Mouse (Mus musculus): ENCODE data around the gene Tep1. TPM values are rescaled to one million over a fixed set of nuclear protein-coding genes. Genes with fewer than 3 reads are reported as not detected.
A peak's percentile ranks its signal among the peaks of the same experiment; 100 is the strongest.
"Not testable (repeated sequence)": the region's sequence is repeated elsewhere in the genome, so short reads cannot be mapped to it uniquely, and the experiment has no call there.

Tep1 gene
- 4.4 and 5.3 TPM in 2 replicates for polyA plus RNA-seq (2015; fragmentation: Nextera tagmentation; extraction: Ambion mirVana)

- Histone ChIP-seq H3K9ac (peak within 1 kb of the TSS; percentile 73), H3K4me3 (peak within 1 kb of the TSS; percentile 49), H3K9me3 (no peaks in the 10 kb centered on the region), H3K4me2 (peak within 1 kb of the TSS; percentile 64), H3K36me3 (no peaks in the 10 kb centered on the region; the same call in 1 of the 2 replicates), H3K4me1 (peaks cover 5% of the 10 kb centered on the region; the same call in 1 of the 2 replicates), H3K27ac (peak within 1 kb of the TSS; percentile 58), H3K27me3 (no peaks in the 10 kb centered on the region)
- ATAC-seq (ENCODE audit: insufficient number of reproducible peaks, insufficient read depth, low FRiP score, low TSS enrichment, low read depth), result peak; percentile 85
- WGBS, result 6% methylated on average over 32 of the region's 32 CpGs
Measured at GRCm38 (mm10) chr14:50869889-50870804, at the start of gene Tep1. Tep1 (minus strand) TSS chr14:50870560.

DNA sequence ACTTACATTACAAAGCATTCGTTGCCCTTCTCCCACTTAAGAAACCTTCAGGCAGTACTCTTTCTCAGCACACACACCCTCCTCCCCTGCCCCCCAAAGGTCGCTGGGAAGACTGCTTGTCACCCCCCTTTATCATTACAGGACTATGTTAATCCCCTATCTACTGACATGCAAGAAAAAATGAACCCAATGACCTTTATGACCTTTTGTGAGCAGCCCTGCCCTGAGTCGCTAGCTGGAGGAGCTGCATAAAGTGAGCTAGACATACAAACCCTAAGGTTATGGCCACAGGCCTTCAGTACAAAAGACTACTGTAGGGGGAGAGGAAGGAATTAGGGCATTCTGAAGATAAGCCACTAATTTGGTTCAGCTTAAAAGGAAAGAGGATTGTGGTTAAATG, 41.0 kb upstream of the Tep1 start:
- Histone ChIP-seq H3K27ac (no peak overlapping the region), H3K9me3 (no peaks in the 10 kb centered on the region), H3K4me1 (no peaks in the 10 kb centered on the region), H3K36me3 (peaks cover 54% of the 10 kb centered on the region), H3K27me3 (no peaks in the 10 kb centered on the region), H3K4me2 (no peak overlapping the region), H3K4me3 (no peak overlapping the region), H3K9ac (no peak overlapping the region)
- WGBS, result 30% methylated on average over 3 of the region's 3 CpGs
- ATAC-seq (ENCODE audit: insufficient number of reproducible peaks, insufficient read depth, low FRiP score, low TSS enrichment, low read depth), result no peak

DNA sequence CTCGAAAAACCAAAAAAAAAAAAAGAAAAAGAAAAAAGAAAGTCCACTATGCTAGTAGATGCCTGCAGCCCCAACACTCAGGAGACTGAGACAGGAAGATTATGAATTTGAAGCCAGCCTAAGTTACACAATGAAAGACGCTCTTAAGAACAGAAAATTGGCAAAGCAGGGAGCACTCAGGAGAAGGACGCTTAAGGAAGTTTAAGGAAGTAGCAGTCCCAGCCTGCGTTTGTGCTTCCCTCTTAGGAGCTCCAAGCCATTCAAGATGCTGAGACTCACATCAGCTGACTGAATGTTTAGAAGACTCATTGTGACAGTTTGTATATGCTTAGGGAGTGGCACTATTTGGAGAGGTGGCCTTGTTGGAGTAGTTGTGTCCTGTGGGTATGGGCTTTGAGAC, 37.8 kb upstream of the Tep1 start:
- 76% methylated on average over 4 of the region's 4 CpGs for WGBS
- Histone ChIP-seq H3K9ac (no peak overlapping the region), H3K4me1 (peaks cover 8% of the 10 kb centered on the region; the same call in 1 of the 2 replicates), H3K4me3 (no peak overlapping the region), H3K27ac (no peak overlapping the region), H3K4me2 (no peak overlapping the region), H3K36me3 (peaks cover 25% of the 10 kb centered on the region), H3K9me3 (no peaks in the 10 kb centered on the region), H3K27me3 (no peaks in the 10 kb centered on the region)
- no peak for ATAC-seq (ENCODE audit: insufficient number of reproducible peaks, insufficient read depth, low FRiP score, low TSS enrichment, low read depth)

DNA sequence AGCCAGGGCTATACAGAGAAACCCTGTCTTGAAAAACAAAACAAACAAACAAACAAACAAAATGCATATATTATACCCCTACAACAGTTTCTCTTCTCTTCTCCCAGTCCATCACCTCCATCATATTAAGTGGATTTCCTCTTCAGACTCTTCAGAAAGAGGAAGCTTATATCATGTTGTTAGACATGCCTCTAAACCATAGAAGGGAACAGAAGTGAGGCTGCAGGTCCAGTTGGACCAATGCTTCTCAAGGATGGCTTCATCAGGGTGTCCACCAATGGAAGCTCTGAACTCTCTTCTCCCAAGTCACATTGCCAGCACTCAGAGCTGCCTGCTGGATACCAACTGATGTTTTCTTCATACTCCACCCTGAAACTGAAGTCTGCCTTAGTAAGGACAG, 35.0 kb upstream of the Tep1 start:
- not testable (repeated sequence) for ATAC-seq (ENCODE audit: insufficient number of reproducible peaks, insufficient read depth, low FRiP score, low TSS enrichment, low read depth); H3K4me1 ChIP-seq; H3K9ac ChIP-seq; H3K27me3 ChIP-seq; H3K4me2 ChIP-seq; H3K4me3 ChIP-seq; H3K36me3 ChIP-seq; H3K27ac ChIP-seq; H3K9me3 ChIP-seq

GRCm38 (mm10) chr14:50904828-50905129, 34.4 kb upstream of the Tep1 start:
- WGBS, result 75% methylated on average over 4 of the region's 4 CpGs

DNA sequence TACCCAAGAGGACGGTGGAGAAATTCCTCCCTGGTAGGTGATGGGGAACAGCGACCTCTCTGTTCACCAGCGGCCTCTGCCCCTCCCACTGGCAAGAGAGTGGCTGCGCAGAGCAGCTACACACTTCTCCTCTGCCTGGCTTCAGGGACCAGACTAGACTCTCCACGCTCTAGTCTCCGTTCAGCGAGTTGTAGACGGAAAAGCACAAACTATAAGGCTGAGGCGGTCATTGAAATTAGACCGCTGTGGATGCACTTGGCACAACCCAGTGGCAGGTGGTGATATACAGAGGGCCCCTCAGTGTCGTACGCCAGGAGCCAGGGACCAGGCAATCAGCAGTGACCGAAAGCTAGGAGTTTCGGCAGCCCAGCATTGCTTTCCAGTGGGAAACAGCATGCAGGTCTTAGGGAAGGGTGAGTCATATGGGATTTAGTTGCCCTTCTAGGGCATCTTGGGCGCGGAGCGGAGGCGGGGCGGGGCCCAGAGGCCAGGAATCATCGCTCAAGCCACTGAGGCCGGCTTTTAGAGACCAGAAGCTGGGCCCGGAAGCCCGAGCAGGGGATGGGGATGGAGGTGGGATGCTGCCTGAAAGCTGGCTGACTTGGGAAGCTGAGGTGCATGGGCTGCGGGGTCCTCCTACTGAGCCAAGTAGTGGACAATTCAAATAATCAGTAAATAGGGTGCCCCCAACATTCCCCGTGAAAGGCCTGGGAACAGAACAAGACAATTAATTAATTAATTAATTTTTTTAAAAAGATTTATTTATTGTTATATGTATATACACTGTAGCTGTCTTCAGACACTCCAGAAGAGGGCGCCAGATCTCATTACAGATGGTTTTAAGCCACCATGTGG, 33.8 kb upstream of the Tep1 start:
- H3K9me3 ChIP-seq, result no peaks in the 10 kb centered on the region
- no peak for ATAC-seq (ENCODE audit: insufficient number of reproducible peaks, insufficient read depth, low FRiP score, low TSS enrichment, low read depth)
- no peak overlapping the region for H3K27ac ChIP-seq
- H3K4me1 ChIP-seq, result peaks cover 8% of the 10 kb centered on the region; the same call in 1 of the 2 replicates
- peak overlapping the region; percentile 40 for H3K4me3 ChIP-seq
- no peaks in the 10 kb centered on the region for H3K36me3 ChIP-seq
- WGBS, result 4% methylated on average over 26 of the region's 26 CpGs
- H3K27me3 ChIP-seq, result no peaks in the 10 kb centered on the region
- H3K9ac ChIP-seq, result peak overlapping the region; percentile 58
- H3K4me2 ChIP-seq, result peak overlapping the region; percentile 66

More at GRCm38 (mm10) chr14:50904828-50905129, 34.4 kb upstream of the Tep1 start:
- Histone ChIP-seq H3K4me2 (no peak overlapping the region), H3K4me1 (peaks cover 8% of the 10 kb centered on the region; the same call in 1 of the 2 replicates), H3K27ac (no peak overlapping the region), H3K4me3 (no peak overlapping the region), H3K9ac (no peak overlapping the region), H3K27me3 (no peaks in the 10 kb centered on the region), H3K9me3 (no peaks in the 10 kb centered on the region), H3K36me3 (no peaks in the 10 kb centered on the region)
- ATAC-seq (ENCODE audit: insufficient number of reproducible peaks, insufficient read depth, low FRiP score, low TSS enrichment, low read depth), result no peak

GRCm38 (mm10) chr14:50897992-50898391, 27.6 kb upstream of the Tep1 start:
- H3K4me3 ChIP-seq; H3K27ac ChIP-seq; H3K4me2 ChIP-seq; H3K9ac ChIP-seq; H3K36me3 ChIP-seq; ATAC-seq (ENCODE audit: insufficient number of reproducible peaks, insufficient read depth, low FRiP score, low TSS enrichment, low read depth); H3K9me3 ChIP-seq: not testable (repeated sequence)
- 90% methylated on average over 2 of the region's 2 CpGs for WGBS
- peaks cover 16% of the 10 kb centered on the region for H3K4me1 ChIP-seq
- H3K27me3 ChIP-seq, result peaks cover 28% of the 10 kb centered on the region

GRCm38 (mm10) chr14:50897374-50897765, 27.0 kb upstream of the Tep1 start, which contains the start of gene Klhl33:
Klhl33 (minus strand) TSS chr14:50897507.
- Histone ChIP-seq H3K36me3 (no peaks in the 10 kb centered on the region), H3K4me3 (peak within 1 kb of the TSS; percentile 49), H3K4me2 (peak within 1 kb of the TSS; percentile 91), H3K4me1 (peaks cover 21% of the 10 kb centered on the region), H3K27ac (no peak within 1 kb of the TSS), H3K9me3 (no peaks in the 10 kb centered on the region), H3K9ac (peak within 1 kb of the TSS; percentile 71), H3K27me3 (peaks cover 28% of the 10 kb centered on the region)
- 25% methylated on average over 7 of the region's 7 CpGs for WGBS
- no peak for ATAC-seq (ENCODE audit: insufficient number of reproducible peaks, insufficient read depth, low FRiP score, low TSS enrichment, low read depth)

GRCm38 (mm10) chr14:50896747-50897373, 26.5 kb upstream of the Tep1 start:
- peaks cover 28% of the 10 kb centered on the region for H3K27me3 ChIP-seq
- H3K4me3 ChIP-seq, result peak overlapping the region; percentile 49
- H3K9ac ChIP-seq, result peak overlapping the region; percentile 71
- H3K9me3 ChIP-seq, result no peaks in the 10 kb centered on the region
- no peak for ATAC-seq (ENCODE audit: insufficient number of reproducible peaks, insufficient read depth, low FRiP score, low TSS enrichment, low read depth)
- H3K36me3 ChIP-seq, result no peaks in the 10 kb centered on the region
- H3K4me2 ChIP-seq, result peak overlapping the region; percentile 91
- WGBS, result 12% methylated on average over 23 of the region's 23 CpGs
- H3K27ac ChIP-seq, result no peak overlapping the region
- peaks cover 21% of the 10 kb centered on the region for H3K4me1 ChIP-seq

DNA sequence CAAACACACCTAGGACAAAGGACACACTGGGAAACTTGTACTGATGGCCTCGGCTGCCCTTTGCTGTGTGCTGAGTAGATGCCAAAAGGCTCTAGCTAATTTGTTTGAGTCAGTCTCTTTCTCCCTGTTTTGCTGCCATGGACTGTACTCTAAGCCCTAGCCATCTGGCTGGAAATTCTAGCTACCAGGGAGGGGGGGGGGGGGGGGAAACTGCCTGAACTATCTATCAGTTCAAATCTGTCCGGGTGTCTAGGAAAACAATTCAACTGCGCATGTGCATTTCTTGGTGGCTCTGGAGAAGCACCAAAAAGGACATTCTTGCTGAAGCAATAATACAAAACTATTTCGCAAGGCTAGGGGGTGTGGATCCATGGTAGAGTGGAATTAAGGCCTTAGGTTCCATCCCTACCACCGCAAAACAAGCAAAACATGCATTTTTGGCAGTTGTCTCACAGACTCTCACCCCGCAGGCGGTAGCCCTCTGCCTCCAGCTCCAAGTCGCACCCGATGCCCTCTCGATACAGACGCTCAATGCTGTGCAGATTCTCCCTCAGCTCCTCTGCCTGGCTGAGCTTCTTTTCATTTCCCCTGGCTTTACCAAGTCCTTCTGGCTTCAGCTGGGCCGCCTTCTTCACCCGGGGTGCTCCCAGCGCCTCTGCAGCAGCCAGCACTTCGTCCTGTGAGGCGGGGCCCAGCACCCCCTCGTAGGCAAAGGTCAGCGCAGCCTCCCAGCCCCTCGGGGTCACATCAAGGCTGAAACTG, 25.8 kb upstream of the Tep1 start:
- Histone ChIP-seq H3K36me3 (no peaks in the 10 kb centered on the region), H3K9me3 (no peaks in the 10 kb centered on the region), H3K4me2 (peak overlapping the region; percentile 91), H3K27me3 (peaks cover 28% of the 10 kb centered on the region), H3K27ac (no peak overlapping the region), H3K9ac (peak overlapping the region; percentile 71), H3K4me3 (peak overlapping the region; percentile 49), H3K4me1 (peaks cover 21% of the 10 kb centered on the region)
- no peak for ATAC-seq (ENCODE audit: insufficient number of reproducible peaks, insufficient read depth, low FRiP score, low TSS enrichment, low read depth)
- WGBS, result 16% methylated on average over 19 of the region's 19 CpGs

- Histone ChIP-seq H3K36me3 (no peaks in the 10 kb centered on the region), H3K27ac (no peak overlapping the region), H3K4me3 (no peak overlapping the region), H3K4me1 (peaks cover 21% of the 10 kb centered on the region), H3K9ac (no peak overlapping the region), H3K27me3 (peaks cover 28% of the 10 kb centered on the region), H3K4me2 (no peak overlapping the region), H3K9me3 (no peaks in the 10 kb centered on the region)
- no peak for ATAC-seq (ENCODE audit: insufficient number of reproducible peaks, insufficient read depth, low FRiP score, low TSS enrichment, low read depth)
Measured at GRCm38 (mm10) chr14:50895407-50895806, 25.0 kb upstream of the Tep1 start.

All from embryonic facial prominence, embryonic 13.5 days (tissue).